Mouse (Mus musculus) ES-E14 (cell line): Measurements from ENCODE around the gene Ahcyl2.

Source experiments
- CHD2 ChIP-seq: IDR thresholded peaks from 2 replicates; pipeline ENCODE4 v1.6.1; 2014; ENCODE audit warnings: mild to moderate bottlenecking, low read depth, low read length, inconsistent platforms
- HCFC1 ChIP-seq: IDR thresholded peaks from 2 replicates; pipeline ENCODE4 v1.6.1; 2012; ENCODE audit warnings: low read length, inconsistent platforms, borderline replicate concordance; ENCODE audit not compliant: insufficient read depth
- ZC3H11A ChIP-seq: IDR thresholded peaks from 2 replicates; pipeline ENCODE4 v1.6.1; 2012; ENCODE audit warnings: low read depth, mild to moderate bottlenecking, inconsistent platforms, low read length, borderline replicate concordance
- ZNF384 ChIP-seq: IDR thresholded peaks from 2 replicates; pipeline ENCODE4 v1.6.1; 2012; ENCODE audit warnings: low read depth, low read length, inconsistent platforms

GRCm38 (mm10) chr6:29915836-29916235, 148.0 kb downstream of the Ahcyl2 start:
- no peak for TF ChIP-seq ZNF384
- TF ChIP-seq HCFC1: no peak
- no peak for TF ChIP-seq CHD2
- no peak for TF ChIP-seq ZC3H11A
